Mouse (Mus musculus): ENCODE results near the gene AI597479.

DNA sequence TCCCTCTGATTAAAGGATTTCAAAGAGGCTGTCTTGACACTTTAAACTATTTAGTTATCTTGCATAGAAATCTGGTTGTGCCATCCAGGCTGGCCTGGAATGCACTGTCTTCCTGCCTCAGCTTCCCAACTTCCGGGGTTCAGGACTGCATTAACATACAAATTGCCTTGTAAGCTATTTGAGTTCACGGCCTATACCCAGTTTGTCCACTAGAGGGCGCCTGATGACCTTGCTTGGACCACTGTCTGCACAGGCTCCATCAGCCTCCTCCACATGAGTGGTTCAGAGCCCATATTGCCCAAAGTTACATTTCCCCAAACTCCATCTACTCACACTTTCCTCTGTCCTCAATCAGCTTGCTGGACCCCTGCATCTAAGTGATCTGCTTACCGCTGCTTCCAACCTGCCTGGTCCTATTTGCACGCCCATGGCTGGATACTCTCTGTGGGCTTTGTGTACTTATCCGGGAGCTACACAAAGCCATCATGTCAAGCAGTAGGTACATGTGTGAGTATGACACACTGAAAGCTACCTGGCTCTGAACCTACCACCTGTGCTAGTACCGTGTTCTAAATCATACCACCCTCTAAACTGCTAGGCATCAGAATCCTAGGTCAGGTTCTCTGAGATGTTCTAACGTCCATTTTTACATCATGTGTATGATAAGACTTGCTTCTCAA lies 41.2 kb downstream of the AI597479 start:
- peak; percentile 92 for TF ChIP-seq CTCF (IDR thresholded peaks at IDR 0.05; ENCODE audit: low read depth, low read length)
- no peak for TF ChIP-seq POLR2A (IDR thresholded peaks at IDR 0.05; ENCODE audit: insufficient read depth, low read length)
- TF ChIP-seq EP300 (IDR thresholded peaks at IDR 0.05; ENCODE audit: insufficient read depth, low read depth, low read length) = no peak

All from ES-Bruce4 (cell line).